Mouse (Mus musculus) common myeloid progenitor, adult 5-6 weeks (primary cell): ENCODE data around the gene Pon3. TPM values are rescaled to one million over a fixed set of nuclear protein-coding genes. Genes with fewer than 3 reads are reported as not detected.
"Not testable (repeated sequence)": the region's sequence is repeated elsewhere in the genome, so short reads cannot be mapped to it uniquely, and the experiment has no call there.

Source experiments
- ATAC-seq: replicated peaks from 2 replicates; pipeline ENCODE4 v1.8.0; 2016; ENCODE audit warnings: low read depth, mild to moderate bottlenecking, moderate TSS enrichment, inconsistent platforms; ENCODE audit not compliant: poor library complexity, severe bottlenecking
- total RNA-seq: library from RNA; stranded (forward); fragments of 200-1000, 187-1606 nt; gene quantifications from 2 replicates; pipeline ENCODE4 v1.2.3, GENCODE M21; 2017

Pon3 gene
- total RNA-seq, 1 experiment from 2014 or later: 19.5 TPM

- 0 out of 2 replicates have a peak, but pooled peaks have one; percentile 18 for ATAC-seq
Measured at GRCm38 (mm10) chr6:5262322-5263249, 6.5 kb upstream of the Pon3 start.

DNA sequence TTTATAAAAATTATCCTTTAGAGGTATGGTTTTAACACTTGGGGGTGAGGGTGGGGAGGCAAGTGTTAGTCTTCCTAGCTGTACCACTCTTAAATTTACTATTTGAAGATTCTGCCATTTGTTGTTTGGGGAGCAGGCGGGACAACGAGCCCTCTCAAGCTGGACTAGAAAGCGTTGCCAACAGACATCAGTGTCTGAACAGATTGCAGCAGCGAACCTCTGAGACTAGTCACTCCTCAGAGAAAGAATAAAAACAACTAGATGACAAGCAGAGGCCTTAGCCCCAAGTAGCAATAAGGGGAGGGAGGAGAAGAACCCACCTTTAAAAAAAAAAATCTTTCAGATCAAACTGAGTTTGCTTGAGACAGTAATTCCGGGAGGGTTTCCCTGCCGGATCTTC, 795 bp downstream of the Pon3 start:
- no peak for ATAC-seq

DNA sequence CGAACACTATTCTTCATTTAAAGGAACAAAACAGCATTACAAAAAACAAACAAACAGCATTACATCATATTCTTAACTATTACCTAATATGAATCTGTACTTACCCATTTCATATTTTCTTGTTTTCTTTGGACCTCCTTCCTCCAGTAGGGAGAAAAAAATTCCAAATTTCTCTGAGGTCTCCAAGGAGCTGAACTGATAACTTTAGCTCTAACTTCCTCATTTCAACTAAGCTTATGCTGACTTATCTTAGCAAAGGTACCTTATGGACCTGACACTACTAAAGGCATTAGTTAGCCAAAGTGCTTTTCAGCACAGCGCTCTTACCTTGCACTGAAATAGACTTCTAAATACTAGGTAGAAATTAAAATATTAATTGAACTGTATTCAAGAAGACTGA, 1.2 kb downstream of the Pon3 start:
- ATAC-seq: 0 out of 2 replicates have a peak, but pooled peaks have one; percentile 24

- no peak for ATAC-seq
Measured at GRCm38 (mm10) chr6:5245926-5246325, 10.2 kb downstream of the Pon3 start.

DNA sequence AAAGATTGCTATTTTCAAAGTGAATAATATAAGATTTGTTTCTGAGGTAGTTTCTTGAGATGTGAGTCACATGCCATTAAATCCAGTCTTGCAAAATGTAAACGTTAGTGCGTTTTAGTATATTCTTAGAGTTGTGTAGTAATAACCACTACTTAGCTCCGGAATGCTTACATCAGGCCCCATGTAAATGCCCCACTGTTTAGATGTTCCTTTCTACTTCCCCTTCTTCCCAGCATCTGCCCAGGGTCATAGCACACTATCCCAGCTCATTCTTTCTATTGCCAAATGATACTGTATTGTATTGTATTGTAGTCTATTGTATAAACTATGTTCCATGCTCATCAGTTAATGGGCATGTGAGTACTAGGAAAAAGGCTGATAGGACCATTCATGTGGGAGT, 17.3 kb downstream of the Pon3 start:
- ATAC-seq: no peak

GRCm38 (mm10) chr6:5237510-5237909, 18.6 kb downstream of the Pon3 start:
- ATAC-seq: no peak

DNA sequence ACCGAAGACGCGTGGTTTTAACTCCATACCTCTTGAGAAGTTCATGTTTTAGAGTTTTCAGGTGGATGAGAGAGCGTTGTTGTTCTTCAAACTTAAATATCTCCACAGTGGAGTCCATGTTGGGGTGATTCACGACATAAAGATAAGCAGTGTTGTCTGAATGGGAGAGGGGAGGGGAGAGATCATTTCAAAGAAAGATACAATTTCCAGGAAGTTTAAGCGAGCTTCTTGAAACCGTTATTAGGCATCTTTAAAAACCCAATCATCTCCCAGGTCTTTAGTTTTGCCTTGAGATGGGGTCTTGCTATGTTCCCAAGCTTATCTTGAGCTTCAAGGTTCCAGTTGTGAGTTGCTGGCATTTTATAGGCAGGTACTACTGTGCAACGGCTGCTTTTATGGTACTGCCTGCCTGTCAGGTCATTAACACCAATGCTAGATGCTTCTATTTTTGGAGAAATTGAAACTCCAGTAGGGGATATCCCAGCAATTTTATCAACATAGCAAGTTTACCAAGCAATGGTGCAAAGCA, 19.2 kb downstream of the Pon3 start:
- no peak for ATAC-seq

DNA sequence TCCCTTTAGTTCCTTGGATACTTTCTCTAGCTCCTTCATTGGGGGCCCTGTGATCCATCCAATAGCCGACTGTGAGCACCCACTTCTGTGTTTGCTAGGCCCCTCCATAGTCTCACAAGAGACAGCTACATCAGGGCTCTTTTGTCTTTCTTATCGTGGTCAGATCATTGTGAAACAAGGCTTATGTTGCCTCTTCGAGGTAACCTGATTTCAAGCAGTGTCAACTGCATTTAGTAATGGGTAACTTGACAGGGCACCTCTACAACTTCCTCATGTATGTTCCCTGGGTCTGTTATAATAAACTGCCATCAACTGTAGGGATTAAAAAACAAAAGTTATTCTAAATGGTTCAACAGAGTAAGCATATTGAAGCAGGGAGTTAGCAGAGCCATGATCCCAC, 21.5 kb downstream of the Pon3 start:
- ATAC-seq: no peak

DNA sequence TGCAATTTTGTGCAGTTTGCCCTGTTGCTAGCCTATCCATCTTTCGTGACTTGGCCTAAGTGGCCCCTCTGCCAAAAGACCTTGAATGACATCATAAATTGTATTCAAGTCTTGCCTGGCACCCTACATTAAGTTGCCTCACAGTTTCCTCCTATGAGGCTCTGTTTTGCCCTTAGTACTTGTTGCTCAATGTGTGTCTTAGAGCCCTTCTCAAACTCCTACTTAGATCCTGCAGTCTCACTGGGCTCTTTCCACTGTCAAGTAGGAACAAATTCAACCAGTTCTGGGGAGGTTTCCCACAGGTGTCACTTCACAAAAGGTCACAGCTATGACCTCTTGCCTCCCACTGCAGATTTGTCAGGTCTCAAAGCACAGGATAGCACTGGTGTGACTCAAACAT, 22.3 kb downstream of the Pon3 start:
- no peak for ATAC-seq

- ATAC-seq: no peak
Measured at GRCm38 (mm10) chr6:5232022-5232421, 24.1 kb downstream of the Pon3 start.

GRCm38 (mm10) chr6:5230261-5230660, 25.8 kb downstream of the Pon3 start:
- ATAC-seq: no peak

GRCm38 (mm10) chr6:5223551-5223950, 32.5 kb downstream of the Pon3 start:
- not testable (repeated sequence) for ATAC-seq

- no peak for ATAC-seq
Measured at GRCm38 (mm10) chr6:5222080-5222479, 34.0 kb downstream of the Pon3 start.

DNA sequence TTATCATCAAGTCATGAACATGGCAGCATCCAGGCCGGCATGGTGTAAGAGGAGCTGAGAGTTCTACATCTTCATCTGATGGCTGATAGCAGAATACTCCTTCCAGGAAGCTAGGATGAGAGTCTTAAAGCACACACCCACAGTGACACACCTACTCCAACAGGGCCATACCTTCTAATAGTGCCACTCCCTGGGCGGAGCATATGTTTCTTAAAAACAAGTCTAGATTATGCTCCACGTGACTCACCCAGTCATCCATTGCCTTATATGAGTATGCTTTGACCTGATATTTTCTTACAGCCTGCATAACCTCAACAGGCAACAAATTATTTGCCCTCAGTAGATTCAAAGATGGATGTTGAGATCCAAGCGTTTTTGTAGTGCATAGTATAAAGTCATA, 37.9 kb downstream of the Pon3 start:
- no peak for ATAC-seq

GRCm38 (mm10) chr6:5207817-5208216, 48.3 kb downstream of the Pon3 start:
- ATAC-seq: no peak

DNA sequence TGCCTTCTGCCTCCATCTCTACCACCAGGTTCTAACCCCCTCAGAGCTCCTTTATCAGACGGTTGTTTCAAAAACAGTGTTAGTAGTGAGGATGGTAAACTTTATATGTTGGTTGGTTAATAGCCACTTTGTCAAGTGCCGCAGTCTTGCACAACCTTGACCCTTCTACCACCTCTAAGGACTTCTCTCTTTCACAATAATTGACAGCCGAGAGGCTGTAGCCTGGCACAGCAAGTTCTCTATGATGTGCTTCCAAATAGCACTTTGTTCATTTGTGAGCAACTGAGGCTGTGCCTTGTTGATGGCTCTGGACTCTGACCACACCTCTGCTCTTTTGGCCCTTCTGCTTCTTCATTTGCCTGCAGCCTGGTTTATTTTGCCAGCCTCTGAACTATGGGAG, 56.2 kb downstream of the Pon3 start:
- ATAC-seq: no peak

DNA sequence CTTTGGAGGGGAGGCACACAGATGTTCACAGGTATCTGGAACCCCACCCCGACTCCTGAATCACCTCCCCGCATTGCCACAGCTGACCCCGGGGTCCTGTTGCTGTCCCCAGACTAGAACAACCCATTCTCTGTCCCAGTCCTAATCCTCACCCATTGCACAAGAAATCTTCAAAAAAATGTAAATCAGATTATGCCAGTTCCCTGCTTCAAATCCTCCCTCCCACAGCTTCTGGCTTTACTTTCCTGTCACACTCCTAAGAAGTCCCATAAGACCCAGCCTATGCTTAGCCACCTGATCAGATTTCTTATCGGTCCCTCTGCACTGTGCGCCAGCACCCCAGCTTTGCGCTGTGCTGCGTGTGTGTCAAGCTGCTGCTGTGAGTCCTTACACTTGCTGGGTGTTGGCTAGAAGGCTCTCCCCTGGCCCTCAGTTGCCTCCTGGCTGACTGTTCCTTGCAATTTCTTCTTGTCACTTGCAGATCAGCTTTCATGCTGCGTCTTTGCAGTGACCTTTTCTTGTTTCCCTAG, 56.6 kb downstream of the Pon3 start:
- no peak for ATAC-seq

GRCm38 (mm10) chr6:5198590-5198989, 57.5 kb downstream of the Pon3 start:
- no peak for ATAC-seq

DNA sequence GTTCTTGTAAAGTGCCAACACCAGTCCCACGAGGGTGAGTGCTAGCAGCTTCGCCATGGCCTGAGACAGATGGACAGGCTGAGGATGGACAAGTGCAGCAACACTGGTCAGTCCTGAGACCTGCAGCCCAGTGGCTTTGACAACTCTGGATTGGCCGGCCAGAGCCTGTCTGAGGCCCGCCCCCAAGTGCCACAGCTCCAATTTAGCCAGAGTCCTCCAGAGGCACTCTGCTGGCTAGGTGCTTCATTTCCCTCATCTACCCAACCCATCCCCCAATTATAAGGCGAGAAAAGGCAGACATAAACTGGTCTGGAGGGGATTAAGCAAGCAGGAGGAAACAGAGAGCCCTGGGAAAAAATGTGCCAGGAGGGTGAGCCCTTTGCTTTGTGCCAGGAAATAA, 62.4 kb downstream of the Pon3 start, which contains the start of gene Pon1:
Pon1 (minus strand) TSS at position 254 of the 400 bp plus-strand sequence.
- ATAC-seq: no peak

GRCm38 (mm10) chr6:5190761-5191160, 65.3 kb downstream of the Pon3 start:
- ATAC-seq: no peak

DNA sequence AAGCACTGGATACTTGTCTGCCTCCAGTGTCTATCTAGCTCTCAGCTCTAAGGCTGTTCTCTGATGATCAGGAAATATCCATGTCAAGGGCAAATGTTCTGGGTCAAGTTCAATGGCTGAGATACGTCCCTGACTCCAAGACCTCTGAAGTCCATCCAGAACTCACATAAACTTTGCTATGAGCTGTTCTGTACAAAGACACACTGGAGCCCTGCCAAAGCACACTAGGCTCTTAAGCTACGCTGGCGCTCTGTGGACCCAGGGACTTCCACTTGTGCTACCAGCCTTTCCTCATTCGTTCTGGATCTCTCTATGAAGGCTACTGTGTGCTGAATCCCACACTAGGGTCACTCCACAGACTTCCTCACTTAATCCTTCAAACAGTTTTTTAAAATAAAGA, 66.6 kb downstream of the Pon3 start:
- ATAC-seq: no peak
